Mouse (Mus musculus) liver, adult 2 months (tissue): ENCODE data around the gene Krt9.

Experiments
- CTCF ChIP-seq: fragments of 200-500 bp; IDR thresholded peaks from 2 replicates; pipeline ENCODE4 v1.5.1; 2011; ENCODE audit warnings: low read depth, low read length, control low read depth
- POLR2A ChIP-seq: fragments of 200-500 bp; IDR thresholded peaks from 2 replicates; pipeline ENCODE4 v1.6.1; 2011; ENCODE audit warnings: low read length, control low read depth; ENCODE audit not compliant: insufficient read depth; ENCODE audit errors: extremely low read depth

- TF ChIP-seq CTCF (no peak), POLR2A (no peak)
Observed at GRCm38 (mm10) chr11:100137693-100138092, 55.4 kb downstream of the Krt9 start.
